Mouse (Mus musculus) ES-Bruce4 (cell line): ENCODE results near the gene Slc22a5. TPM values are rescaled to one million over a fixed set of nuclear protein-coding genes. Genes with fewer than 3 reads are reported as not detected.
"Not testable (repeated sequence)": the region's sequence is repeated elsewhere in the genome, so short reads cannot be mapped to it uniquely, and the experiment has no call there.

Source experiments
- H3K27ac ChIP-seq: 2 replicates; pipeline ENCODE4 v1.5.1; 2012; ENCODE audit warnings: low read length, inconsistent platforms; ENCODE audit not compliant: insufficient read depth
- H3K27me3 ChIP-seq: 2 replicates; pipeline ENCODE4 v1.6.1; 2012; ENCODE audit warnings: mild to moderate bottlenecking, low read length, inconsistent platforms; ENCODE audit not compliant: control insufficient read depth, poor library complexity, insufficient read depth, severe bottlenecking
- H3K36me3 ChIP-seq: 2 replicates; pipeline ENCODE4 v1.6.1; 2012; ENCODE audit warnings: inconsistent platforms, mild to moderate bottlenecking, low read length, moderate library complexity; ENCODE audit not compliant: control insufficient read depth, poor library complexity, insufficient read depth, severe bottlenecking
- H3K4me1 ChIP-seq: one replicate; pipeline ENCODE4 v1.8.1; 2011; ENCODE audit warnings: low read length; ENCODE audit not compliant: control insufficient read depth, insufficient read depth
- H3K4me3 ChIP-seq: 2 replicates; pipeline ENCODE4 v1.5.1; 2011; ENCODE audit warnings: low read depth, mild to moderate bottlenecking, low read length
- H3K9ac ChIP-seq: 2 replicates; pipeline ENCODE4 v1.6.1; 2012; ENCODE audit warnings: low read depth, mild to moderate bottlenecking, inconsistent platforms; ENCODE audit not compliant: poor library complexity, severe bottlenecking
- H3K9me3 ChIP-seq: replicated peaks from 2 replicates; pipeline ENCODE4 v1.6.1; 2012; ENCODE audit warnings: mild to moderate bottlenecking, low read length, inconsistent platforms; ENCODE audit not compliant: control insufficient read depth, poor library complexity, insufficient read depth, severe bottlenecking
- CTCF ChIP-seq: IDR thresholded peaks from one replicate; pipeline ENCODE4 v1.8.1; 2011; ENCODE audit warnings: low read depth, low read length
- EP300 ChIP-seq: IDR thresholded peaks from 2 replicates; pipeline ENCODE4 v1.6.1; 2011; ENCODE audit warnings: low read depth, low read length; ENCODE audit not compliant: insufficient read depth
- POLR2A ChIP-seq: IDR thresholded peaks from one replicate; pipeline ENCODE4 v1.8.1; 2011; ENCODE audit warnings: low read length; ENCODE audit not compliant: insufficient read depth
- polyA plus RNA-seq: library from polyadenylated mRNA; stranded (reverse); fragments of >200 nt; gene quantifications from 2 replicates; pipeline ENCODE4 v1.2.4, GENCODE M21; 2011; ENCODE audit warnings: low read depth; ENCODE audit not compliant: missing spikeins, insufficient read depth, insufficient read length

Gene Slc22a5
- polyA plus RNA-seq, 1 experiment, result 7.7 TPM

DNA sequence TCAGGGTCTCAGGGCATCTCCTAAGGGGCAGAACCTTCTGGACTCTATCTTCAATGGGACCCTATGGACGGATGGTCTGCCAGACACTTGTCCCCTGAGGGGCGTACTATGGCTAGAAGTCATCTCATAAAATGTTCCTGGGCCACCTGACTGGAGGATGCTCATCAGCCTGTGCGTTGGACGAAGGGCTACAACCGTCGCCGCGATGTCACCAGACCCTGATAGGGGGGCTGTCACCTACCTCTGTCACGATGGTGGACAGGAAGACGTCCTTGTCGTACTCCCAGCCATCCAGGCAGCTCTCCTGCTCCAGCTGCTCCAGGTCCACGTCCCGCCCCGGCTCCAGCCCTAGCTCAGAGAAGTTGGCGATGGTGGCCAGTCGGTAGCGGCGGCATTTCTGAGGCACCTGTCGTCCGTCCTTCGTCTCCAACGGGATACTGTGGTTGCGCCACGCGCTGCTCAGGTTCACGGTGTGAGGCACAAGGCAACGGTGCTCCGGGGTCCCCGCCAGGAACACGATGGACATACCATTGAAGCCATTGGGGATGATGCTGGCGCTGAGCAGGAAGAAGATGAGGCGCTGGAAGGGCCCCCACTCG, 455 bp downstream of the Slc22a5 start:
- Histone ChIP-seq H3K36me3 (no peaks in the 10 kb centered on the region), H3K9ac (peak overlapping the region; percentile 77), H3K4me1 (no peaks in the 10 kb centered on the region), H3K9me3 (no peaks in the 10 kb centered on the region), H3K4me3 (peak overlapping the region; percentile 82), H3K27ac (no peak overlapping the region), H3K27me3 (no peaks in the 10 kb centered on the region)
- TF ChIP-seq EP300, result no peak
- no peak for TF ChIP-seq POLR2A
- TF ChIP-seq CTCF, result no peak

GRCm38 (mm10) chr11:53890225-53890624, 1.2 kb downstream of the Slc22a5 start:
- no peaks in the 10 kb centered on the region for H3K9me3 ChIP-seq
- H3K27ac ChIP-seq, result no peak overlapping the region
- H3K9ac ChIP-seq, result no peak overlapping the region
- H3K27me3 ChIP-seq, result no peaks in the 10 kb centered on the region
- no peaks in the 10 kb centered on the region for H3K4me1 ChIP-seq
- H3K4me3 ChIP-seq, result no peak overlapping the region
- no peak for TF ChIP-seq CTCF
- no peak for TF ChIP-seq POLR2A
- no peak for TF ChIP-seq EP300
- no peaks in the 10 kb centered on the region for H3K36me3 ChIP-seq

DNA sequence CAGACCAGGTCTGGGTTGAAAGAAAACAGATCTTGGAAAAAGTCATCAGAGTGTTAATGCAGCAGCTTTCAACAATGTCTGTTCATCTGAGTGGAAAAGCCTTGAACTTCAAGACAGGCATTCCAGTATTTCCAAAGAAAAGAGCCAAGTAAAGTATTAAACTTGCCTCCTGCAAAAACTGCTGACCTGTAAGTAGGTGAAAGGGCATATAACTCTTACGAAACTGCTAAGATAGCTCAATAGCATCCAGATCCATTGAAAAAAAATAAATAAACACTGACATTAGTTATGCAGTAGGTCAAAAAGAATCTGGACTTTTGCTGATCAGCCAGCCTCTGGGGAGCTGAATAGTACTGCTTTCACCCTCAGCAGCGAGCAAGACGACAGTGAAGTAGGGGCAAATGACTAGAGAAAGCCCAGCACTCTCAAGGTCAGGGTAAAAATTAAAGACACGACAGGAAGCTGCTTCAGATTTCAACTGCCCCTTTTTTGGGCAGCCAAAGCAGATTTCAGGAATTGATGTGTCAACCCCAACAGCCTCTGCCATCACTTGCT, 2.3 kb downstream of the Slc22a5 start:
- H3K9ac ChIP-seq, result no peak overlapping the region
- H3K27ac ChIP-seq, result no peak overlapping the region
- H3K36me3 ChIP-seq, result no peaks in the 10 kb centered on the region
- TF ChIP-seq CTCF, result no peak
- no peak for TF ChIP-seq POLR2A
- no peak for TF ChIP-seq EP300
- H3K9me3 ChIP-seq, result no peaks in the 10 kb centered on the region
- H3K4me1 ChIP-seq, result no peaks in the 10 kb centered on the region
- H3K4me3 ChIP-seq, result no peak overlapping the region
- H3K27me3 ChIP-seq, result no peaks in the 10 kb centered on the region

DNA sequence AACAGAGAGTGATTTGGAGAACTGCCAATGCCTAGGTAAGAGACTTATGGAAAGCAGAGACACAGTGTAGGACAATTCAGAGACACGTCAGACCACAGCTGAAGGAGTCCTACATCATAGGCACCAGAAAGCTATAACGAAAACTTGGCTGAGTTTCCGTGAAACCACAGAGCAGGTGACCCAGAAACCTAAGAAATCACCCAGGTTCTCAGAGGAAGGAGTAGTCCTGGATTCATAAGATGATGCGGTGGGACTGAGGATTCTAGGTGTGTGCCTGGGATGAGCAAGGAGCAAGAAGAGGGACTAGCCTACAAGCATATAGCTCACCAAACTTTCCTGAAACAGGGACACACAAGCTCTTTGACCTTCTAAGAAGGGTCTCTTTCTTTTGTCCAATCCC, 3.2 kb downstream of the Slc22a5 start:
- TF ChIP-seq POLR2A, result no peak
- no peak overlapping the region for H3K27ac ChIP-seq
- H3K36me3 ChIP-seq, result no peaks in the 10 kb centered on the region

DNA sequence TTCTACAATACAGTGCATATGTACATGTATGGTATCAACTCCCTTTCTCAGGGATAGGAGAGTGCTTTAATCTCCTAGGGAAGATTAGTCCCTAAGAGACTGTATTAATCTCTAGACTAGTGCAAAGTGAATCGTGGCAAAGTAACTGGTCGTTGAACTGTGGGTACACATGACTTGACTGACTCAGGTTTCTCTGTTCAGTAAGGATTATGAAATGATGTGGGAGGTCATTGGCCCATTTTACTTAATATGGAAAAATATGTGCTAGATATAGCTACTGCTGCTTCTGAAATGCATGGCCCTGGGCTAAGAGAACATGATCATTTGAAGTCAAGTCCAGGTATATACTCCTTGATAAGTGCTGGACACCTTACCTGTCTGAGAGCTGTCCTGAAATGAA, 8.2 kb downstream of the Slc22a5 start:
- H3K4me1 ChIP-seq, result no peaks in the 10 kb centered on the region
- H3K36me3 ChIP-seq, result no peaks in the 10 kb centered on the region
- no peak for TF ChIP-seq CTCF
- no peak for TF ChIP-seq EP300
- TF ChIP-seq POLR2A, result no peak
- no peaks in the 10 kb centered on the region for H3K9me3 ChIP-seq
- no peak overlapping the region for H3K27ac ChIP-seq
- no peaks in the 10 kb centered on the region for H3K27me3 ChIP-seq
- H3K9ac ChIP-seq, result no peak overlapping the region
- no peak overlapping the region for H3K4me3 ChIP-seq

More for the DNA sequence above, 3.2 kb downstream of the Slc22a5 start:
- Histone ChIP-seq H3K9me3 (no peaks in the 10 kb centered on the region), H3K4me1 (no peaks in the 10 kb centered on the region), H3K9ac (no peak overlapping the region), H3K27me3 (no peaks in the 10 kb centered on the region), H3K4me3 (no peak overlapping the region)

GRCm38 (mm10) chr11:53878096-53878495, 13.4 kb downstream of the Slc22a5 start:
- not testable (repeated sequence) for H3K4me3 ChIP-seq, H3K4me1 ChIP-seq, H3K27me3 ChIP-seq, H3K27ac ChIP-seq, H3K9ac ChIP-seq, H3K36me3 ChIP-seq, H3K9me3 ChIP-seq
- peak; percentile 1 for TF ChIP-seq CTCF
